Comparison of ENCODE assay signal across 35 mouse cellular contexts in genomic region chr8:78903034-78903433, GRCm38 (mm10).
"Had no signal": no experiment of that assay in that cellular context is flagged by ENCODE, and none has a peak within 500 bp of the region (broad histone marks: within the 10 kb centered on the region; RNA-seq: fewer than 3 reads in every experiment).

No protein-coding gene starts in this region.

- H3K9ac ChIP-seq: heart, embryonic 12.5 days; heart, embryonic 13.5 days; heart, embryonic 15.5 days; hindbrain, embryonic 12.5 days; hindbrain, embryonic 13.5 days; hindbrain, embryonic 14.5 days; hindbrain, embryonic 15.5 days; intestine, embryonic 15.5 days; kidney, embryonic 15.5 days had no signal

- DNase-seq: heart, postnatal 10 days; heart, postnatal 14 days; heart, postnatal 36 days; heart, postnatal 4 days; kidney, adult 11 months; kidney, adult 18-20 months; kidney, adult 2 months; kidney, adult 8-10 months; kidney, adult 9 months; kidney, postnatal 10 days; kidney, postnatal 14 days; kidney, postnatal 25 days; kidney, postnatal 36 days; kidney, postnatal 4 days; layer of hippocampus, adult 9-11 months; layer of hippocampus, postnatal 36 days had no signal

- H3K4me3 ChIP-seq: heart, embryonic 10.5 days; heart, embryonic 12.5 days; heart, embryonic 13.5 days; heart, embryonic 15.5 days; hindbrain, embryonic 10.5 days; hindbrain, embryonic 12.5 days; hindbrain, embryonic 13.5 days; hindbrain, embryonic 15.5 days; intestine, embryonic 15.5 days; kidney, embryonic 15.5 days; layer of hippocampus, adult 2 months had no signal

- H3K4me2 ChIP-seq: heart, embryonic 11.5 days; heart, embryonic 12.5 days; heart, embryonic 13.5 days; heart, embryonic 15.5 days; hindbrain, embryonic 12.5 days; hindbrain, embryonic 13.5 days; hindbrain, embryonic 14.5 days; hindbrain, embryonic 15.5 days; intestine, embryonic 15.5 days; kidney, embryonic 15.5 days had no signal

- H3K36me3 ChIP-seq: heart, embryonic 10.5 days; heart, embryonic 12.5 days; heart, embryonic 13.5 days; heart, embryonic 15.5 days; hindbrain, embryonic 10.5 days; hindbrain, embryonic 12.5 days; hindbrain, embryonic 13.5 days; hindbrain, embryonic 15.5 days; intestine, embryonic 15.5 days; kidney, embryonic 15.5 days had no signal

- H3K4me1 ChIP-seq: heart, embryonic 10.5 days; heart, embryonic 12.5 days; hindbrain, embryonic 10.5 days; hindbrain, embryonic 12.5 days; hindbrain, embryonic 13.5 days; hindbrain, embryonic 15.5 days; intestine, embryonic 15.5 days; kidney, embryonic 15.5 days had no signal

- H3K9me3 ChIP-seq: heart, embryonic 10.5 days; heart, embryonic 12.5 days; heart, embryonic 13.5 days; heart, embryonic 15.5 days; hindbrain, embryonic 10.5 days; hindbrain, embryonic 12.5 days; hindbrain, embryonic 13.5 days; hindbrain, embryonic 15.5 days; intestine, embryonic 15.5 days; kidney, embryonic 15.5 days had no signal

- H3K27me3 ChIP-seq: heart, embryonic 13.5 days; heart, embryonic 15.5 days; hindbrain, embryonic 12.5 days; hindbrain, embryonic 15.5 days; intestine, embryonic 15.5 days; kidney, embryonic 15.5 days had no signal

- H3K27ac ChIP-seq: heart, embryonic 10.5 days; heart, embryonic 13.5 days; heart, embryonic 15.5 days; hindbrain, embryonic 10.5 days; hindbrain, embryonic 12.5 days; hindbrain, embryonic 13.5 days; hindbrain, embryonic 14.5 days; hindbrain, embryonic 15.5 days; hindbrain, postnatal 0 days; intestine, embryonic 15.5 days; kidney, embryonic 15.5 days; kidney, postnatal 0 days; layer of hippocampus, adult 2 months had no signal

- ATAC-seq: hindbrain, embryonic 16.5 days; hindbrain, postnatal 0 days; inflammation-experienced regulatory T-cells, adult 6 months; intestine, embryonic 15.5 days; intestine, embryonic 16.5 days; intestine, postnatal 0 days had no signal
